Mouse (Mus musculus) layer of hippocampus, adult 9-11 months (tissue): ENCODE results near the gene Uap1l1.
A peak's percentile ranks its signal among the peaks of the same experiment; 100 is the strongest.

Source experiments
- DNase-seq: peaks from one replicate; pipeline ENCODE4 v3.0.0; 2022

Gene Uap1l1

GRCm38 (mm10) chr2:25369996-25370395 lies 4.5 kb upstream of the Uap1l1 start:
- no peak for DNase-seq

DNA sequence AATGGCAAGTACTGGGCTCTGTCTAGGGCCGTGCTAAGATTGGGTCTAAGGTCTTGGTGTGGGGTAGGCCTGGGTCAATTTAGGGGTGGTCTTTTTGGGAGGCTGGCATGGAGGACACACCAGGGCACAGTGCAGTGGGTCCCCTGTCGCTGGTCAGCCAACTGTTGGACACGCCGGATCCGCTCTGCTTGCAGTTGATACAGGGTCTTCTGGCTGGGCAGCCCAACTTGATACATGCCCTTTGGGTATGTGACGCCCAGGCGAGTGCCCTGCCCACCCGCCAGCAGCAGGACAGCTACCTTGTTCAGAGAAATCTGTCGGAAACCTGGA lies 756 bp downstream of the Uap1l1 start:
- DNase-seq = no peak

GRCm38 (mm10) chr2:25364313-25364712 lies 1.2 kb downstream of the Uap1l1 start:
- DNase-seq = no peak

DNA sequence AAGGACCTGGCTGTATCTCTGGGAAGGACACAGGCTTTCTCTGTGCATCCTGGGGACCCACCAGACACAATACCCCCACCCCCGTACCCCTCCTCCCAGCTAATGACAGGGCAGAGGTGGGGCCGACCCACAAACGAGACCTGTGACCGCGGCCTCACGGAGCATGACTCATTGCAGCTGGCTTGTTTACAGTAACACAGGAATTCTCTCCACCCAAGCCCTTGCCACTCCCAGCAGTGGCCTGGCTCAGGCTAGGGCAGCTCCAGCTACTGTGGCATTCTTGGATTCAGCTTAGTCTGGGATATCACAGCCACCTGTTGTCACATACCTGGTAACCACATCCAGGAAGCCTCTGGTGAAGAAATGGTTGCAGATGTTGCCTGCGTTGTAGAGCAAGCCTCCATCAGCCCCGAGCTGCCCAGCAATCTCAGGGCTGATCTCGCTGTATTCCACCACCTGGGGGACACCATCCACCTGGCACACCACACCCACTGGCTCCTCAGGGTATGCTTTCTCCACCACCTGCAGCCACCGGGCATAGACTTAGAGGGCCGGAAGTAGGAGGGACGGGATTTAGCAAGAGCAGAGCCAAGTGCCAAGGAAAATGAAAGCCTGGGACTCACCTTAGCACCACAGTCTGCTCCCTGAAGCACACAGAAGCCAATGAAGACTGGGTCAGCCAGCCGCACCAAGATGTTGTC lies 1.9 kb downstream of the Uap1l1 start:
- DNase-seq = no peak

GRCm38 (mm10) chr2:25359848-25360247 lies 5.6 kb downstream of the Uap1l1 start:
- DNase-seq = no peak

GRCm38 (mm10) chr2:25356208-25357079 lies 9.0 kb downstream of the Uap1l1 start, which contains the start of gene Dpp7:
Dpp7 (minus strand) TSS chr2:25356359.
- DNase-seq = peak; percentile 84

DNA sequence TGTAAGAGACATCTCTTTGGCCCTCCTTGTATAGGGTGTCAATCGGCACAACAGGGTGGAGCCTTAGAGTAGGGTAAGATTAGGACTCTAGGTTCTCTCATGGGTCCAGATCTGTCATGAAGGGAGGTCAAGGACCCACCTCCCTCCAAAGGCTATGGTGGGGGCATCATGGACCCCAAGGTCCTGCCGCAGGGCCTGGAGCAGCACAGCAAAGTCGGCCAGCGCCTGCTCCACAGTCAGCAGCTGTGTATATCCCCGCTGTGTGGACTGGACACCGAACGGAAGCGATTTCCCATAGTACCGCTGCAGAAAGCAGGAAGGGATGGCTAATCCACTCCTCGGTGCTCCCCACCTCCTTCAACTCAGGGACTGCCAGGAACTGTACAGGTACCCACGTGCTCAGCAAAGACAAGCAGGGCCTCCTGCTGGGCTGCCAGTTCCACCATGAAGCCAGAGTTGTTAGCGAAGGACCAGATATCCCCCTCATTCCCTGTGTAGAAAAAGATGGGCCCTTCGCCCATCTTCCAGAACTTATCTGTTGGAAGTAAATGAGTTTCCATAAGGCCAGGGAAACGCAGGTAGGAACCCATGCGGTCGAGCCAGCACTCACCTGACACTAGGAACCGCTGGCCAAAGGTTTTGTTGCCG lies 9.9 kb downstream of the Uap1l1 start:
- DNase-seq = no peak

DNA sequence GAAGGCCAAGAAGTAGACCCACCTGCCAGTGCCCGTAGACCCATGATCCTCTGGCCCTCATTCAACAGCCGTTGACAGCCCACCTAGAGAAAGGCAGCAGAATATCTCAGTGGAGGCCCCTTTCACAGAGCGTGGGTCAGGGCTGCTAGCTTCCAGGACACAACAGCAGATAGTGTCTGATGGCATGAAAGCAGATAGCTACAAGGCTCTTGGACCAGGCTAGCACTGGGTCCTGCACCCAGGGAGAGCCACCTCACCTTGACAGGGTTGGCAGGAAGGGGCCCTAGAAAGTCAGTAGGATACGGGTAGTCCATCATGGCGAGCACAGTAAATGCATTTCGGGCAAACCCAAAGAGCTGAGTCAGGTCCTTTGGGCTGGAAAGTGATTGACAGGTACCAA lies 11.3 kb downstream of the Uap1l1 start:
- no peak for DNase-seq

DNA sequence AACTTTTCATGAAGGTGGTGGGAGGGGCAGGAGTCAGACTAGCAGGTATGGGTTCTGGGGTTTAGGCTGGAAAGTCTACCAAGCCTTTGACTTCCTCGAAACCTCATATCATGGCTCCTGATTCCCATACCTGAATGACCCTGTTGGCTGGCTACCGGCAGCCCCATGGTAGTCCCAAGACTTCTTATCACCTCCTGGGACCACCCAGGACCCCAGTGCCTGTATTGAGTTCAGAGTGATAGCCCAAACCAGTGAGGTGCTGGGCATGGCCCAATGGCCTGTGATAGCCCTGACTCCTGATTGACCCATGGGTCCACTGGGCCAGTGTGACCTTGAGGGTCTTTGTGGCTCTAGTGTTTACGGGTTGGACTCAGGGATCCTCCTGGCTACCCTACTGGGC lies 14.8 kb downstream of the Uap1l1 start:
- no peak for DNase-seq

DNA sequence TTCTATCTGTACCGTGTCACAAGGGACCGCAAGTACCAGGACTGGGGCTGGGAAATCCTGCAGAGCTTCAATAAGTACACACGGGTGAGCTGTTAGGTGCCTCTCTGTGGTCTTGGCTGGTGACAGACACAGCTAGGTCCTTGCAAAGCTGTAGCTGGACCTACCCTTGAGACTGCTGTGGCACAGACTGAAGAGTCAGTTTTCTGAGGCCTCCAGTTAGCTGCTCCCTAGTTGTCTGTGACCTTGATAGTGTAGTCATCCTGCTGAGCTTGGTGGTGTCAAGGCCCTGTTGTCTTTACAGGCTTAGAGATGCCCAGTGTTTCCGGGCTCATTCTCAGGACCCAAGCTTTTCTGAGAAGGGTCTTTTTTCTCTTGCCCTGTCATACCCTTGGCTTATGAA lies 16.0 kb downstream of the Uap1l1 start:
- no peak for DNase-seq

DNA sequence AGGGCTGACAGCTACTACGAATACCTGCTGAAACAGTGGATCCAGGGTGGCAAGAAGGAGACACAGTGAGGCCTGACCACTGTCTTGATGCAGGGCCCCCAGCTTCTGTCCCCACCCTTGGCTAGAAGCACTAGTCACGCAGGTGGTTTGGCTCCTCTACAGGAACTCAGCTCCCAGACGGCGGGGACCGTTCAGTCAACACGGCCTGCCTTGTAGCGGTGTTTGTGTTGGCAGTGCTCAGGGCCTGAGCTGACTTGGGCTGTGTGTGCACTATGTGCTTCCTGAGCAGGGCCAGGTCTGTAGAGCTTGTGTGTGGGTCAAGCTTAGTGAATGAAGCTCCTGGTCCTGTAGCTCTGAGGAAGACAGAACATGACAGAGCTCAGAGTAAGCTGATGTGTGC lies 17.3 kb downstream of the Uap1l1 start:
- DNase-seq = no peak

DNA sequence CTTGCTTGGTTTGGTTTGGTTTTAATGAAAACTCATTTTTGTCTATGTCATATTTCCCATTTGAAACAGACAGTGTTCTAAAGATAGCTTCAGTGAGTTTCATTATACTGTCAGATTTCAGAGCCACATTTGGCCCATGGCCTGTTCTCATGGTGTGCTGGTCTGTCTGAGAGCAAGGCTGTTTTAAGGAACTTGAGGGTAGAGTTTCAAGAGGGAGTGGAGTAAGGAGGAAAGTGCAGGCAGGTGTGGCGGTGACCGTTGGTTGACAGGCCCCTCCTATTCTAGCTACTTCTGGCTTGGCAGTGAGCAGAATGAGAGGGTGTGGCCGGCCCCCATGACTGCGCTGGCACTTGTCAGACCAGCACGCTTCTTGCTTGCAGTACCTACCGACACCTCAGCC lies 27.2 kb downstream of the Uap1l1 start:
- DNase-seq = no peak

GRCm38 (mm10) chr2:25333569-25333968 lies 31.9 kb downstream of the Uap1l1 start:
- DNase-seq = no peak

GRCm38 (mm10) chr2:25332286-25333160 lies 33.0 kb downstream of the Uap1l1 start, which contains the start of gene Man1b1:
Man1b1 (plus strand) TSS chr2:25332338.
- DNase-seq = peak; percentile 99

- DNase-seq = no peak
Observed at GRCm38 (mm10) chr2:25331470-25331869, 34.0 kb downstream of the Uap1l1 start.

DNA sequence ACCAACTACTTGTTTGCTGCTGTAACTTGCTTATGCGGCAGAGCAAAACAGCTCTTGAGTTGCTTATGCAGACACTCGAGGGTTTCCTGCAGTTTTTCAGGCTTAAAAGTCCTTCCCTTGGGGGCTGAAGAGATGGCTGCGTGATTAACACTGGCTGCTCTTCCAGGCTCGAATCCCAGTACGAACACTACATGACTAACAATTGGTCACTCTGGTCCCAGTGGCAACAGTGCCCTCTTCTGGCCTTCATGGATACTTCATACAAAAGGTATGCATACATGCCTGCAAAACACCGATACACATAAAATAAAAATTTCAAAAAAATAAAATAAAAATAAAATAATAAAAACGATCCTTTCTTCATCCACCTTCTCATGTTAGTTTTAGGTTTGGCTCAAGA lies 37.0 kb downstream of the Uap1l1 start:
- no peak for DNase-seq

DNA sequence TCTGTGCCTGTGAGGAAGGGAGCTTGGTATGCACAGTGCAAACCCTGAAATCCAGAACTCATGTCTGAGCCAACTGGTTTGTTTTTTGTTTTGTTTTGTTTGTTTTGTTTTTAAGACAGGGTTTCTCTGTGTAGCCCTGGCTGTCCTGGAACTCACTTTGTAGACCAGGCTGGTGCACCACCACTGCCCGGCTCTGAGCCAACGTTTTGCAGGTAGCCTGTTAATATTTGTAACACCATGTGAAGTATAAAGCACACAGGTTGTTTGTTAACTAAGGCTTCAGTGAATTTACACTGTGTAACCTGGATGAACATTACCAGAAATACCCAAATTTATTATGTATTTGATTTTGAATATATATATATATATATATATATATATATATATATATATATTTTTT lies 39.4 kb downstream of the Uap1l1 start:
- DNase-seq = no peak

GRCm38 (mm10) chr2:25320084-25320483 lies 45.4 kb downstream of the Uap1l1 start:
- DNase-seq = no peak

GRCm38 (mm10) chr2:25318971-25319773 lies 46.3 kb downstream of the Uap1l1 start, which contains the start of gene Grin1:
Grin1 (minus strand) TSS chr2:25319187.
- DNase-seq = peak; percentile 93

DNA sequence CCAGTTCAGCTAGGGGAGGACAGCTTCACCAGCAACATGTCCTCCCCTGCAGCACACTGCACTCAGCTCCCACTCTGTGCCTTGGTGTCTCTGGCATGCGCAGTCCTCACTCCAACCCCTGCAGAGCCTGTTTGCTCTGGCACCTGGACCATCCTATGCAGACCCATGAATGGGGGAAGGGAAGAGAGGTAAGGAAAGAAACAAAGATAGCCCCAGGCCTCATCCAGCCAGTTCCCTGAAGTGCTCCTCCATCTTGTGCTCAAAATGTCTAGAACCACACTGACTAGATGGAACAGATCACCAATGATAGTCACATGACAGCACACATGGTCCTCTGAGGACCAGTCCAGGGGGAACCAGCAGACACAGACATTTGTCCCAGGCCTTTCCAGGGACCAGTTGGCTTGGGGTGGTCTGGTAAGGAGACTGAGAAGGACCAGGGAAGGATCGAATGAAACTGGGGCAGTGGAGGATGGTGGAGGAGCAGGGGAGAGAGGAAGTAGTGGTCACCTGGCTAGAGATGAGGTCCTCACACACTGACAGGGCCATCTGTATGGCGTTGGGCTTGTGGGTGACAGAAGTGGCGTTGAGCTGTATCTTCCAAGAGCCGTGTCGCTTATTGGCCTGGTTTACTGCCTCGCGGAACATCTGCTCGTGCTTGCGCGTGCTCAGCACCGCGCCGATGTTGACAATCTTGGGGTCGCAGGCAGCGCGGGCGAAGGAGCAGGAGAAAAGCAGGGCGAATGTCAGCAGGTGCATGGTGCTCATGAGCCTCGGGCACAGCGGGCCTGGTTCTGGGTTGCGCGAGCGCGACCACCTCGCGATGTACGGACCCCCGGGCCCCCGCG lies 47.1 kb downstream of the Uap1l1 start:
- peak; percentile 67 for DNase-seq

- DNase-seq = no peak
Observed at GRCm38 (mm10) chr2:25311491-25311891, 54.0 kb downstream of the Uap1l1 start.
